In genomic region chr9:32400212-32400611, GRCm38 (mm10) we compare ENCODE assay signal across 20 mouse cellular contexts. TPM values are rescaled to one million over a fixed set of nuclear protein-coding genes. Genes with fewer than 3 reads are reported as not detected.
DNase-seq lines count a peak whose midpoint lies in the region; ATAC-seq and TF ChIP-seq lines count a peak whose summit lies in the region.
"Had no signal": no experiment of that assay in that cellular context is flagged by ENCODE, and none has a peak within 500 bp of the region (broad histone marks: within the 10 kb centered on the region; RNA-seq: fewer than 3 reads in every experiment).

No protein-coding gene starts in this region.

- ATAC-seq in heart, embryonic 11.5 days (replicated peaks; ENCODE audit: insufficient number of reproducible peaks, low FRiP score, low TSS enrichment), result no peak
- ATAC-seq in kidney, embryonic 14.5 days (ENCODE audit: low FRiP score, low TSS enrichment), result no peak
- no peak; the same call in 1 of the 2 replicates for ATAC-seq in lung, postnatal 0 days
- peak; percentile 70 for ATAC-seq in liver, embryonic 15.5 days (ENCODE audit: insufficient read depth)
- no peak for ATAC-seq in forebrain, embryonic 15.5 days (replicated peaks)

- TF ChIP-seq EP300 in lung, postnatal 0 days (IDR thresholded peaks at IDR 0.05), result no peak

- no peaks in the 10 kb centered on the region for H3K27me3 ChIP-seq in heart, embryonic 11.5 days (ENCODE audit: control insufficient read depth, insufficient read depth, low read length)
- no peaks in the 10 kb centered on the region for H3K27me3 ChIP-seq in kidney, embryonic 14.5 days (ENCODE audit: control insufficient read depth, insufficient read depth, low read length)
- no peaks in the 10 kb centered on the region for H3K27me3 ChIP-seq in lung, postnatal 0 days (replicated peaks; ENCODE audit: insufficient read depth, low read length)
- no peaks in the 10 kb centered on the region for H3K27me3 ChIP-seq in liver, embryonic 15.5 days
- H3K27me3 ChIP-seq in forebrain, embryonic 15.5 days, result peaks cover 3% of the 10 kb centered on the region; the same call in 1 of the 2 replicates
- H3K27me3 ChIP-seq: CH12.LX; embryonic facial prominence, embryonic 15.5 days; limb, embryonic 12.5 days had no signal

- peak overlapping the region; percentile 59; the same call in 1 of the 2 replicates for H3K27ac ChIP-seq in heart, embryonic 11.5 days (ENCODE audit: low read depth, low read length)
- peak overlapping the region; percentile 39; the same call in 1 of the 2 replicates for H3K27ac ChIP-seq in kidney, embryonic 14.5 days (ENCODE audit: low read depth, low read length)
- peak overlapping the region; percentile 60; the same call in 1 of the 2 replicates for H3K27ac ChIP-seq in lung, postnatal 0 days (ENCODE audit: low read length)
- H3K27ac ChIP-seq in liver, embryonic 15.5 days (replicated peaks), result peak overlapping the region; percentile 66
- H3K27ac ChIP-seq in forebrain, embryonic 15.5 days (replicated peaks), result no peak overlapping the region
- H3K27ac ChIP-seq: embryonic facial prominence, embryonic 15.5 days; forebrain, embryonic 10.5 days; limb, embryonic 12.5 days had no signal

- WGBS in heart, embryonic 11.5 days (ENCODE audit: insufficient replicate concordance), result 31% methylated on average over 2 of the region's 2 CpGs
- 60% methylated on average over 2 of the region's 2 CpGs for WGBS in kidney, embryonic 14.5 days
- 11% methylated on average over 2 of the region's 2 CpGs for WGBS in lung, postnatal 0 days
- WGBS in liver, embryonic 15.5 days (ENCODE audit: insufficient replicate concordance), result 18% methylated on average over 2 of the region's 2 CpGs
- WGBS in forebrain, embryonic 15.5 days, result 89% methylated on average over 2 of the region's 2 CpGs

- H3K36me3 ChIP-seq in heart, embryonic 11.5 days (ENCODE audit: control insufficient read depth, insufficient read depth, low read length), result no peaks in the 10 kb centered on the region
- H3K36me3 ChIP-seq in kidney, embryonic 14.5 days (ENCODE audit: control insufficient read depth, insufficient read depth, low read length), result no peaks in the 10 kb centered on the region
- no peaks in the 10 kb centered on the region for H3K36me3 ChIP-seq in lung, postnatal 0 days (ENCODE audit: insufficient read depth, low read length)
- H3K36me3 ChIP-seq in liver, embryonic 15.5 days (replicated peaks), result no peaks in the 10 kb centered on the region
- H3K36me3 ChIP-seq in forebrain, embryonic 15.5 days, result no peaks in the 10 kb centered on the region
- H3K36me3 ChIP-seq: embryonic facial prominence, embryonic 15.5 days; forebrain, embryonic 10.5 days; limb, embryonic 12.5 days had no signal

- TF ChIP-seq CTCF in lung, postnatal 0 days (IDR thresholded peaks at IDR 0.05), result no peak

- intact Hi-C loops in heart, postnatal 10 days (cut with DNase I), result loop anchor here (5.0 kb wide), 1 partner anchor 682 kb away; no protein-coding TSS in a partner anchor

- no peaks in the 10 kb centered on the region for H3K9me3 ChIP-seq in heart, embryonic 11.5 days (replicated peaks; ENCODE audit: control insufficient read depth, low read length)
- no peaks in the 10 kb centered on the region for H3K9me3 ChIP-seq in kidney, embryonic 14.5 days (ENCODE audit: control insufficient read depth, low read length)
- H3K9me3 ChIP-seq in lung, postnatal 0 days (ENCODE audit: low read length), result no peaks in the 10 kb centered on the region
- no peaks in the 10 kb centered on the region for H3K9me3 ChIP-seq in liver, embryonic 15.5 days (replicated peaks)
- H3K9me3 ChIP-seq in forebrain, embryonic 15.5 days, result no peaks in the 10 kb centered on the region
- H3K9me3 ChIP-seq: embryonic facial prominence, embryonic 15.5 days; forebrain, embryonic 10.5 days; limb, embryonic 12.5 days had no signal

- H3K4me1 ChIP-seq in heart, embryonic 11.5 days (ENCODE audit: control insufficient read depth, insufficient read depth, low read length), result peaks cover 14% of the 10 kb centered on the region
- H3K4me1 ChIP-seq in kidney, embryonic 14.5 days (ENCODE audit: control insufficient read depth, insufficient read depth, low read length), result peaks cover 4% of the 10 kb centered on the region; the same call in 1 of the 2 replicates
- no peaks in the 10 kb centered on the region for H3K4me1 ChIP-seq in lung, postnatal 0 days (ENCODE audit: insufficient read depth, low read depth, low read length)
- H3K4me1 ChIP-seq in liver, embryonic 15.5 days (replicated peaks), result peaks cover 5% of the 10 kb centered on the region
- no peaks in the 10 kb centered on the region for H3K4me1 ChIP-seq in forebrain, embryonic 15.5 days
- H3K4me1 ChIP-seq: embryonic facial prominence, embryonic 15.5 days; forebrain, embryonic 10.5 days; limb, embryonic 12.5 days had no signal

- H3K4me2 ChIP-seq in heart, embryonic 11.5 days, result no peak overlapping the region
- H3K4me2 ChIP-seq in kidney, embryonic 14.5 days (replicated peaks; ENCODE audit: low read depth, low read length), result no peak overlapping the region
- H3K4me2 ChIP-seq in lung, postnatal 0 days (replicated peaks; ENCODE audit: low read depth, low read length), result no peak overlapping the region
- peak overlapping the region; percentile 8; the same call in 1 of the 2 replicates for H3K4me2 ChIP-seq in liver, embryonic 15.5 days
- no peak overlapping the region for H3K4me2 ChIP-seq in forebrain, embryonic 15.5 days (replicated peaks)
- H3K4me2 ChIP-seq: embryonic facial prominence, embryonic 15.5 days; limb, embryonic 12.5 days had no signal

- H3K4me3 ChIP-seq in heart, embryonic 11.5 days (ENCODE audit: low read depth, low read length), result no peak overlapping the region
- H3K4me3 ChIP-seq in kidney, embryonic 14.5 days (ENCODE audit: low read length), result no peak overlapping the region
- no peak overlapping the region for H3K4me3 ChIP-seq in lung, postnatal 0 days (ENCODE audit: low read depth, low read length)
- H3K4me3 ChIP-seq in liver, embryonic 15.5 days (replicated peaks), result no peak overlapping the region
- no peak overlapping the region for H3K4me3 ChIP-seq in forebrain, embryonic 15.5 days
- H3K4me3 ChIP-seq: embryonic facial prominence, embryonic 15.5 days; forebrain, embryonic 10.5 days; limb, embryonic 12.5 days had no signal

- no peak overlapping the region for H3K9ac ChIP-seq in heart, embryonic 11.5 days (ENCODE audit: low read depth, low read length)
- no peak overlapping the region for H3K9ac ChIP-seq in kidney, embryonic 14.5 days (ENCODE audit: low read depth, low read length)
- H3K9ac ChIP-seq in lung, postnatal 0 days (replicated peaks; ENCODE audit: low read depth), result no peak overlapping the region
- no peak overlapping the region for H3K9ac ChIP-seq in liver, embryonic 15.5 days
- H3K9ac ChIP-seq in forebrain, embryonic 15.5 days (replicated peaks), result no peak overlapping the region
- H3K9ac ChIP-seq: embryonic facial prominence, embryonic 15.5 days; limb, embryonic 12.5 days had no signal

- no peak for DNase-seq in heart, postnatal 10 days
- DNase-seq in kidney, adult 18-20 months, result no peak
- no peak for DNase-seq in lung, postnatal 0 days (ENCODE audit: low spot score)
- DNase-seq in lung, postnatal 14 days, result no peak
- DNase-seq: cerebellum, postnatal 10 days; embryo, embryonic 11 days; gastrocnemius, postnatal 10 days; midbrain, embryonic 14.5 days; thymus, adult 2 months had no signal

RNA-seq across cellular contexts. Expression of gene Kcnj1, which starts 27.9 kb away (rescaled TPM):
- 0.09 TPM in 1 of 2 replicates, not detected in the other for polyA plus RNA-seq in heart, embryonic 11.5 days (2014; fragmentation: Nextera tagmentation; extraction: Ambion mirVana)
- total RNA-seq in heart, postnatal 10 days (2021), result not detected
- 1.4 and 3.3 TPM in 2 replicates for polyA plus RNA-seq in kidney, embryonic 14.5 days (2014; fragmentation: Nextera tagmentation; extraction: Ambion mirVana)
- polyA plus RNA-seq in lung, postnatal 0 days (2015; fragmentation: Nextera tagmentation; extraction: Ambion mirVana), result not detected in 2 replicates
- not detected in 2 replicates for polyA plus RNA-seq in liver, embryonic 15.5 days (2015; fragmentation: Nextera tagmentation; extraction: Ambion mirVana)
- polyA plus RNA-seq in forebrain, embryonic 15.5 days (2015; fragmentation: Nextera tagmentation; extraction: Ambion mirVana), result not detected in 2 replicates
- total RNA-seq: adrenal gland, adult 18-20 months; gastrocnemius, postnatal 10 days; layer of hippocampus, postnatal 10 days had no signal
- polyA plus RNA-seq: forebrain, embryonic 10.5 days; hindbrain, embryonic 11.5 days; limb, embryonic 12.5 days; midbrain, embryonic 14.5 days had no signal

RNA-seq across cellular contexts. Expression of gene Kcnj5, which starts 56.1 kb away (rescaled TPM):
- 19.8 and 28.9 TPM in 2 replicates for polyA plus RNA-seq in heart, embryonic 11.5 days (2014; fragmentation: Nextera tagmentation; extraction: Ambion mirVana)
- 10 to 100 TPM; 46.4 to 48.2 TPM for total RNA-seq in heart, postnatal 10 days (2021)
- polyA plus RNA-seq in kidney, embryonic 14.5 days (2014; fragmentation: Nextera tagmentation; extraction: Ambion mirVana), result 0.40 and 1.2 TPM in 2 replicates
- 0.63 and 0.86 TPM in 2 replicates for polyA plus RNA-seq in lung, postnatal 0 days (2015; fragmentation: Nextera tagmentation; extraction: Ambion mirVana)
- polyA plus RNA-seq in liver, embryonic 15.5 days (2015; fragmentation: Nextera tagmentation; extraction: Ambion mirVana), result 1.2 TPM in 2 replicates
- polyA plus RNA-seq in forebrain, embryonic 15.5 days (2015; fragmentation: Nextera tagmentation; extraction: Ambion mirVana), result 0.75 and 0.82 TPM in 2 replicates
- total RNA-seq: CH12.LX had no signal
